Mouse (Mus musculus): ENCODE results near the gene Dscam. TPM values are rescaled to one million over a fixed set of nuclear protein-coding genes. Genes with fewer than 3 reads are reported as not detected.

Dscam gene
- polyA plus RNA-seq, 1 experiment from 2014 or later: 0.13 TPM

DNA sequence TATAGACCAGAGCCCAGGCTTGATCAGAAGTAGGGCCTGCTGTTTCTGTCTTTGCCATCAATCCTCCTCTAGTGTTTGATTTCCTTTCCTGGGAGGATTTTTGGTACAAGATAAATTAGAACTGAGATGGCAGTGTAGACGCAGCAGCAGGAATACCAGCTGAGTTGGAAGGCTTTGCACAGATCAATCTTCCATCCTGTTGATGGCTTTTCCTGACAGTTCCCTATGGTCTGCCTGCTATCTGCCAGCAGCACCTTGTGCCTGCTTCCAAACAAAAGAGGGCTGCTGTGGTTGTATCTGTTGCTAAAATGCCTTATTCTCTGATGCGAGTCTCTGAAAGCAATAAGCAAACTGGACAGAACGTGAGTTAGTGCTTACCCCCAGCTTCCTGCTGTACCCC lies 402.6 kb downstream of the Dscam start:
- WGBS: 63% methylated on average over 3 of the region's 3 CpGs
- ATAC-seq (ENCODE audit: low FRiP score, low read depth): no peak
- Histone ChIP-seq H3K9me3 (no peaks in the 10 kb centered on the region), H3K4me1 (no peaks in the 10 kb centered on the region), H3K27me3 (no peaks in the 10 kb centered on the region), H3K4me2 (replicated peaks) (no peak overlapping the region), H3K36me3 (no peaks in the 10 kb centered on the region), H3K4me3 (no peak overlapping the region), H3K27ac (no peak overlapping the region), H3K9ac (no peak overlapping the region)

DNA sequence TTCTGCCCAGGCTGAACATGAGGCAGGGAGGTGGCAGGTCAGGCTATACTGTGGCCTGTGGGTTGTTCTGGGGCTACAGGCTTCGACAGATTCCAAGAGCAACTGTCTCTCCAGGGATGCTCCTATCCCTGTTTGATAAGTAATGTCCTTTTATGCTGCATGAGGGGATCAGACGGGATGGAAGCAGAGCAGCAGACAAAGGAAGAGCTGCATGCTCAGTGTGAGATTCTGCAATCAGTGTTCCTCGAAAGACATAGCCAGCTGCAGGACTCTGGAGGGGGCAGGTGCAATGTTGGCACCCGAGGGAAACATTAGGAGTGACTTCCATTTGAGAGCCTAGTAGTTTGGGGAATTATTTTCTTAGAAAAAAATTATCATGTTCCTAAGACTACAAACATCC lies 403.0 kb downstream of the Dscam start:
- Histone ChIP-seq H3K27ac (no peak overlapping the region), H3K4me2 (replicated peaks) (no peak overlapping the region), H3K4me1 (no peaks in the 10 kb centered on the region), H3K36me3 (no peaks in the 10 kb centered on the region), H3K9ac (no peak overlapping the region), H3K9me3 (no peaks in the 10 kb centered on the region), H3K4me3 (no peak overlapping the region), H3K27me3 (no peaks in the 10 kb centered on the region)
- ATAC-seq (ENCODE audit: low FRiP score, low read depth): no peak
- WGBS: 53% methylated on average over 4 of the region's 4 CpGs

DNA sequence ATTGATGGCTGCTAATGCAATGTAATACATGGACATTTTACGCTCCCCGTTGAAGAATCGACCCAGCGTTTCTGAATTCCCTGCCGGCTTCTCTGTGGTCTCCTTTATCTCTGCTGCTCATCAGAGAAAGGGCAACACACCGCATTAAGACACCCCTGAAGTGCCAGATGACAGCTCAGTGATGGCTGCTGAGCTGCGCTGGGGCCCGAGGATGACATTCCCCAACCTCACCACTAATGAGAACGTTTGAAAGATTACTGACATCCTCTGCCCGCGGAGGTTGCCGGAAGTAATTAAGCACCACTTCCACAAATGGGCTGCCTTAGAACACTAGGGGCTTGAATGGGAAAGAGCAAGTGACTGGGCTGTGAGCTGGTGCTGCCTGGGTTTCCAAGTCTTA lies 409.3 kb downstream of the Dscam start:
- no peak for ATAC-seq (ENCODE audit: low FRiP score, low read depth)

DNA sequence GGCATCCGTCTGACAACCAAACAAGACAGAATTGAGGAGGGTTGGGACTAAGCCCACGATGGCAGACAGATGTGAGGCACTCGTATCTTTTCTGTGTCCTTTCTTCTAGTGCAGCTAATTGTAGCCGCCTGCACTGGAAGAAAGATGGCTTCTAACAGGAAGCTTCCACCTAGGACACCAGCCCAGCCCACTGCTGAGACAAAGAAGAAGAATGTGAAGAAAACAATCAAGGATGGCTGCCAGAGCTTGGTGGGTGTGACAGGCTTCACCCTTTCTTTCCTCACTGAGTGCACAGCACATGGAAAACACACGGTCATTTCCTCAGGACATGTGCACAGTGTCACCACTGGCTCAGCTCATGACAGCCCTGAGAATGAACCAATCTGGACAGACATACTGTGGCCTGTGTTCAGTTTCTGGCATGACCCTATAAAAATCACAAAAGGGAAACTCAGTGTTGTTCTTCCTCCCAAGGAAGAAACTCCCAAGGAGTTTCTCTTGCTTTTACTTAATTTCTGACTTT lies 411.4 kb downstream of the Dscam start:
- H3K4me1 ChIP-seq: peaks cover 12% of the 10 kb centered on the region
- no peak overlapping the region for H3K4me2 ChIP-seq (replicated peaks)
- H3K9ac ChIP-seq: no peak overlapping the region
- no peaks in the 10 kb centered on the region for H3K36me3 ChIP-seq
- no peak for ATAC-seq (ENCODE audit: low FRiP score, low read depth)
- peaks cover 15% of the 10 kb centered on the region; the same call in 1 of the 2 replicates for H3K27me3 ChIP-seq
- WGBS: 56% methylated on average over 5 of the region's 5 CpGs
- no peaks in the 10 kb centered on the region for H3K9me3 ChIP-seq
- H3K27ac ChIP-seq: no peak overlapping the region
- no peak overlapping the region for H3K4me3 ChIP-seq

More for the DNA sequence above, 409.3 kb downstream of the Dscam start:
- Histone ChIP-seq H3K9ac (no peak overlapping the region), H3K4me2 (replicated peaks) (no peak overlapping the region), H3K27ac (no peak overlapping the region), H3K9me3 (no peaks in the 10 kb centered on the region), H3K27me3 (peaks cover 10% of the 10 kb centered on the region; the same call in 1 of the 2 replicates), H3K4me3 (no peak overlapping the region), H3K4me1 (peaks cover 12% of the 10 kb centered on the region), H3K36me3 (no peaks in the 10 kb centered on the region)
- WGBS: 26% methylated on average over 12 of the region's 12 CpGs

DNA sequence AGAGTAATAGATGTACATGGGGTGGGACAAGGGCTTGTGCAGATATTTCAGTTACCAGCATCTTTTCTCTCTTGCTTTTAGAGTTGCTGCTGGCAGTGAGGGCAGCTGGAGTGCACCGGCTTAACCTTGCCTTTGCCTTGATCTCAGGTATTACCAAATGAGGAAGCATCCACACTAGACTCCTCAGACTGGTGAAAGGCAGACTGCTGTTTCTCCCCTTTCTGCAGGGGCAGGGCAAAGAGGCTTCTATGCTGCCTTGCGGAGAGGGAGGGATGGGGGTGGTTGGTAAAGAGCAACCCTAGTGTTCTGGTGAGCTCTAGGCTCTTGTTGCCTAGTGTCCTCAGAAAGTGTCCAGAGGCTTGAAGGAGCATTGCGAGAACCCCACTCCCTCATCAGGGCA lies 412.2 kb downstream of the Dscam start:
- Histone ChIP-seq H3K27ac (no peak overlapping the region), H3K9ac (no peak overlapping the region), H3K36me3 (no peaks in the 10 kb centered on the region), H3K4me2 (replicated peaks) (no peak overlapping the region), H3K4me1 (peaks cover 12% of the 10 kb centered on the region), H3K9me3 (no peaks in the 10 kb centered on the region), H3K4me3 (no peak overlapping the region), H3K27me3 (peaks cover 15% of the 10 kb centered on the region; the same call in 1 of the 2 replicates)
- 61% methylated on average over 3 of the region's 3 CpGs for WGBS
- no peak for ATAC-seq (ENCODE audit: low FRiP score, low read depth)

DNA sequence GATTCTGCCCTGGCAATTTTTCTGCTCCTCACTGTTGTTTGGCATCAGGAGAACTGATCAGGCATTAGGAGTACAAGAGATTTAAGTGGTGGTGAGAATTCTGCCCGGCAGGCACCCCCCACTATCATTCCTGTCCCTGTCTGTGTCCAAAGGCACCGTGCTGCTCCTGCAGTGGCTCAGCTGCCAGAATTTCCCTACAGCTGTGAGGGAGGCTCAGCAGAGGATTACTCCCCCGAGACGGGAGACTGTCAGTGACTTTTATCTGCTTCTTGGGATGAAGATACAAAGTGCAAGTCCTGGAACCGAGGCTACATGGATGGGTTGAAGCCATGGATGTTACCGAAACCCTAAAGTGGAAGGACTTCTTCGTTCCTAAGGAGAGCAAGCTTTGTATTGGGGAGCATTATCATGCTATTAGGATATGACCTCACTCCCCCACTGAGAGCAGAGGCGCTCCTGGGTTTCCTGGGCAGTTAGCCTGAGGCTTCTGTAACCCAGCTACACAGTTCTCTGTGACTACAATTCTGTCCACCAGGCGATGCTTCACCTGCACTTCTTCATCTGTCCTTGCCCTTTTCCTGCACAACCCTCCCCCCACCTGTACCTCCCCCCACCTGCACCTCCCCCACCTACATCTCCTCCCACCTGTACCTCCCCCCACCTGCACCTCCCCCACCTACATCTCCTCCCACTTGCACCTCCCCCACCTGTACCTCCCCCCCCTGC lies 412.8 kb downstream of the Dscam start:
- 6% methylated on average over 9 of the region's 9 CpGs for WGBS
- H3K4me1 ChIP-seq: peaks cover 12% of the 10 kb centered on the region
- H3K4me2 ChIP-seq (replicated peaks): no peak overlapping the region
- H3K9ac ChIP-seq: no peak overlapping the region
- no peak overlapping the region for H3K27ac ChIP-seq
- ATAC-seq (ENCODE audit: low FRiP score, low read depth): no peak
- H3K4me3 ChIP-seq: no peak overlapping the region
- H3K36me3 ChIP-seq: no peaks in the 10 kb centered on the region
- no peaks in the 10 kb centered on the region for H3K9me3 ChIP-seq
- H3K27me3 ChIP-seq: peaks cover 15% of the 10 kb centered on the region; the same call in 1 of the 2 replicates

DNA sequence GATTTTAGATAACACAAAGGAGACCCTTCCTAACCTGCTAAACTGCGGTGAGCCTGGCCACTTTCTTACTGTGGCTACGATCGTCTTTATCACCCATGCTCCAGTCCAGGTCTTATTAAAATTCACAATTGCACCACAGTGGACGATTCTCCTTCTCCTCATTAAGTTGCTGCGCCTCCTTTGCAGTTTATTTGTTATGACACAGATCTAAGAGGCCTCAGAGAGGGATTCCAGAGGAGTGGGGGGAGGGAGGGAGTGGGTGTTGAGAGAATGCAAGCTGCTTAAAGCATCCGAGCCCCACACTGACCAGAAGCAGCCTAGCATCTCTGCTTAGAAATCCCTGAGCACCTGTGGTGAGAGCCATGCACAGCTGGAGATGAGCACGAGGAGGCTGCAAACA lies 413.6 kb downstream of the Dscam start:
- no peak overlapping the region for H3K9ac ChIP-seq
- no peak overlapping the region for H3K27ac ChIP-seq
- 11% methylated on average over 7 of the region's 7 CpGs for WGBS
- ATAC-seq (ENCODE audit: low FRiP score, low read depth): no peak
- peaks cover 12% of the 10 kb centered on the region for H3K4me1 ChIP-seq
- no peaks in the 10 kb centered on the region for H3K36me3 ChIP-seq
- no peaks in the 10 kb centered on the region for H3K9me3 ChIP-seq
- no peak overlapping the region for H3K4me3 ChIP-seq
- peak overlapping the region; percentile 9; the same call in 1 of the 2 replicates for H3K4me2 ChIP-seq (replicated peaks)
- H3K27me3 ChIP-seq: peaks cover 15% of the 10 kb centered on the region; the same call in 1 of the 2 replicates

DNA sequence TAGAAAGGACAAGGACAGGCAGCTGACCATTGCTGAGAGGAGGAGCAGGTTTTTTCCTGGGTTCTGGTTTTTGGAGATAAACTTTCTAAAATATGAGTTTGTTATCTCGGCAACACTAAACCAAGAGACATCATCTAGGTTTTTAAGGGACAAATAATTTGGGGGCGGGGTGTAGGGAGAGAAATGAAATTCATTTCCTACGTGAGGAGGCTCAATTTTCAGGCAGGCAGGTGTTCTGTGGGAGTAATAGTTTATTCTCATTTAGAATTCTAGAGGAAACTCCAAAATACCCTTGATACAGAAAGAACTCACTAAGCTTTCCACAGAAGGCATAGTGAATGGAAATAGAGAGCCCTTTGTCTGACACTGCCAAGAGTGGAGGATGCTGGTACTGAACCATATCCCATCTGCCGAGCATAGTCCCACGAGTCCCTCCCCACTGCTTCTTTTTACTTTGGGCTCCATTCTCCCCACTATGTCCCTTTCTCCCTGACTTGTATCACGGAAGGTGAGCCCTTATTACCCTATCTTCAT lies 415.5 kb downstream of the Dscam start:
- Histone ChIP-seq H3K4me2 (replicated peaks) (no peak overlapping the region), H3K36me3 (no peaks in the 10 kb centered on the region), H3K27ac (no peak overlapping the region), H3K27me3 (peaks cover 15% of the 10 kb centered on the region; the same call in 1 of the 2 replicates), H3K9ac (no peak overlapping the region), H3K4me3 (no peak overlapping the region), H3K4me1 (peaks cover 12% of the 10 kb centered on the region), H3K9me3 (no peaks in the 10 kb centered on the region)
- no peak for ATAC-seq (ENCODE audit: low FRiP score, low read depth)
- WGBS: 82% methylated on average over 6 of the region's 6 CpGs

DNA sequence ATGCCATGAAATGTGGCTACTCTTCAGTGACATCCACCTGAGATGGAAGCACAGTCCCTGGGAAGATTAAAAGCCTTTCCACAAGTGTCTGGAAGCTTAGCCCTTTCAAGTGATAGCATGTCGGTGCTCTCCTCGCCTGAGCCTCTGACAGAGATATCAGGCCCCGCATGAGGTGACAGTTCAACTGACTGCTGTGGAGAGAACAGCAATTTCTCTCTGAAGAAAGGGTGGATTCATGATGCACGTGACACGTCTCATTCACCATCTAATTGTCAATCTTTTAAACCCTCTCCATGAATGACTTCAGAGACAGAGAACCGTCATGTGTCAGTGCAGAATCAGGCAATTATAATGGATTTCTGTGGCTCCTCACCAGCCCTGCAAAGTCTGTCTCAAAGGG lies 416.2 kb downstream of the Dscam start:
- ATAC-seq (ENCODE audit: low FRiP score, low read depth): no peak
- Histone ChIP-seq H3K4me3 (no peak overlapping the region), H3K36me3 (no peaks in the 10 kb centered on the region), H3K27me3 (peaks cover 15% of the 10 kb centered on the region; the same call in 1 of the 2 replicates), H3K9ac (no peak overlapping the region), H3K9me3 (no peaks in the 10 kb centered on the region), H3K4me1 (peaks cover 12% of the 10 kb centered on the region), H3K4me2 (replicated peaks) (no peak overlapping the region), H3K27ac (no peak overlapping the region)
- 59% methylated on average over 6 of the region's 6 CpGs for WGBS

DNA sequence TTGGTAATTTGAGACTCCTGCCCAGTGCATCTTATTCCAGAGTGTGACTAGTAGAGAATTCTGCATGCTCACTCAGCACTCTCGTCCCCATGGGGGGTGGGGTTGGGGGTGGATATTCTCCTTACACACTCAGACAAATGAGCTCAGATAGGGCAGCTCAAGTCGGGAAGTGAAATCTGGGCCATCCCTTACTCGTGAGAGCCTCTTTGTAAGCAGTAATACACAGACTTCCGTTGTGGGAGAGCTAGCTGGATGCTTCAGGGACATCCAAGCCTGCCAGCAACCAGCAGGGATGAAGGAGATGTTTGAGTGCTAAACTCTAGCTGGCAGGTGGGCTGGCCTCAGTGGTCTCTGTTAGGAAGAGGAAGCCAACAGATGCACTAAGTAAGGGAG lies 416.8 kb downstream of the Dscam start:
- H3K27ac ChIP-seq: no peak overlapping the region
- no peak overlapping the region for H3K4me2 ChIP-seq (replicated peaks)
- H3K9ac ChIP-seq: no peak overlapping the region
- H3K36me3 ChIP-seq: no peaks in the 10 kb centered on the region
- ATAC-seq (ENCODE audit: low FRiP score, low read depth): no peak
- no peak overlapping the region for H3K4me3 ChIP-seq
- H3K9me3 ChIP-seq: no peaks in the 10 kb centered on the region
- peaks cover 13% of the 10 kb centered on the region; the same call in 1 of the 2 replicates for H3K27me3 ChIP-seq
- 33% methylated on average over 4 of the region's 4 CpGs for WGBS
- H3K4me1 ChIP-seq: peaks cover 12% of the 10 kb centered on the region

DNA sequence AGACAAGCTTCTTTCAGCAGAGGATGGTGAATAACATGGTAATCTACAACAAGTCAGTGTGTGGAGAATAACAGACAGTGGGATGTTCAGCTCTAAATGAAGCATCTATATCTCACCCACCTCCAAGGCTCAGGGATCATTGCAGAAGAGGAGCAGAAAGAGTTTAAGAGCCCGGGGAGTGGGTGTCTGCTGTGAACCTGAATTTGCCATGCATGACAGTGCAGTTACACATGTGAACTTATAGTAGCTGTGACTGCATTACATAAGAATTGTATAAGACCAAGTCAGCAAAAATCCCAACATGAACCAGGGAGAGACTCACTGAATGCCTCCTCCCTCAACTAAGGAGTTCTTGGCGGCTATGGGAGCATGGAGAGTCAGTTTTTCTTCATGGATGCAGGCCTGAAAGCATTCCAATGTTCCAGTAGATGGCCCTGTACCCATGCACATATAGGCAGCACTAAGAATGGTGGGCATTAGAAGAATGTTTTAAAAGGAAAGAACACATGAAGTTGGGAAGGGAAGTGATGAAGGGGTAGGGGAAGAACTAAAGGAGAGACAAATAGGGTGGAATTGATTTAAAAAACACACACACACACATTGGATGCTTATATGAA lies 417.3 kb downstream of the Dscam start:
- WGBS: 75% methylated on average over 2 of the region's 2 CpGs
- no peak for ATAC-seq (ENCODE audit: low FRiP score, low read depth)
- Histone ChIP-seq H3K9me3 (no peaks in the 10 kb centered on the region), H3K4me2 (replicated peaks) (no peak overlapping the region), H3K27me3 (peaks cover 12% of the 10 kb centered on the region), H3K9ac (no peak overlapping the region), H3K36me3 (no peaks in the 10 kb centered on the region), H3K4me1 (peaks cover 12% of the 10 kb centered on the region), H3K27ac (no peak overlapping the region), H3K4me3 (no peak overlapping the region)

DNA sequence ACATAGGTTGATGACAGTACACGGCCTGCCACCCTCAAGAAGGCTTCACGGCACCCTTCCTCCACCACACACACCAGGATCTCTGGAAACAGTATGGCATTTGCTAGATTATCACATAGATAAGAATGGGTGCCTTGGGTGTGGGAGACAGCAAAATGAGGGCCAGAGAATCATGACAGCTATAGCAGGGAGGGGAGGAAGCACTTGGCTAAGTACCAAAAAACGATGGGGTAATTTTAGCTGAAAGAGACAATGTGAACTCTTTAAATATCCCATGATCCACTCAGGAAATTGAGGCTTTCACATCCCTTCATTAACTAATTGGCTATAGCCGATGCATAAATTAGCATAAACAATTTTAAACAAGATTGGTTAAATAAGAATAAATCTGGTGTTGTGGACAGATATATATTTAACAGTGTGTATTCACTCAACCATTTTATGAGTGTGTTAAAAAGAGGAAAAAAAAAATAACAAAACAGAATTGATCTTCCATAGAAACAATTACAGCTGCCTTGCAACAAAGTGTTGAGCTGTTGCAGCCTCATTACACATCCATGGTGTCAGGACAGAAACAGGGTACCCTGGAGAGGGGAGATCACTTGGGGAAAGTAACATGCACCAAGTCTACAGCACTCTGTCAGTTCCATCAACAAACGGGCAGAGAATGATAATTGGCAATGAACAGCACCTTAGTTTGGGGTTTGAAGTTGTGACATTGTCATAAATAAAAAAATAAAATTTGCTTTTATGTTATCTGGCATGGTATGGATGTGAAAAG lies 427.9 kb downstream of the Dscam start:
- H3K4me2 ChIP-seq (replicated peaks): no peak overlapping the region
- no peak overlapping the region for H3K4me3 ChIP-seq
- H3K36me3 ChIP-seq: no peaks in the 10 kb centered on the region
- no peaks in the 10 kb centered on the region for H3K27me3 ChIP-seq
- 75% methylated on average over 5 of the region's 5 CpGs for WGBS
- H3K9me3 ChIP-seq: no peaks in the 10 kb centered on the region
- ATAC-seq (ENCODE audit: low FRiP score, low read depth): no peak
- no peaks in the 10 kb centered on the region for H3K4me1 ChIP-seq
- no peak overlapping the region for H3K27ac ChIP-seq
- no peak overlapping the region for H3K9ac ChIP-seq
